Mouse (Mus musculus) spleen, adult 2 months (tissue): ENCODE measurements around the gene Vps16.

Experiments
- CTCF ChIP-seq: fragments of 200-500 bp; IDR thresholded peaks from 2 replicates; pipeline ENCODE4 v1.5.1; 2011; ENCODE audit warnings: mild to moderate bottlenecking, inconsistent platforms; ENCODE audit not compliant: insufficient read depth, insufficient read length, insufficient replicate concordance; ENCODE audit errors: extremely low read depth
- POLR2A ChIP-seq: fragments of 200-500 bp; IDR thresholded peaks from 2 replicates; pipeline ENCODE4 v1.6.1; 2011; ENCODE audit warnings: low read depth, low read length, inconsistent platforms

DNA sequence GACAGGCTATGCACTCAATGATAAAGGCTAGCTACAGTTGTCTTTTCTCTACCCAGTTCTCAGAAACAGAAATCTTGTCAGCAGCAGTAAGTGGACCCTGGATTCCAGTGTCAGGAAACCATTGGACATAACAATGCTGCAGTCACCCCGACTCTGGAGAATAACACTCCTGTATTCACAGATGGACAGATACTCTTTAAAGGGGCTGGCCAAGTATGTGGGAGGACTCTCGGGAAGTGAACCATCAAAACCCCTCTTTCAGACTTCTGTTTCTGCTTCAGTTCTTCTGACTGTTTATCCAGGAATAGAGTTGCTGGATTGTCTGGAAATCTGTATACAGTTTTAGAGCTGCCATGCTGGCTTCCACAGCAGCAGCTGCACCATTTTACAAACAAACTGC is 5.7 kb downstream of the Vps16 start:
- TF ChIP-seq CTCF (no peak), POLR2A (no peak)
